Mouse (Mus musculus): ENCODE results near the gene Ogfrl1. TPM values are rescaled to one million over a fixed set of nuclear protein-coding genes. Genes with fewer than 3 reads are reported as not detected.

Ogfrl1 gene
- polyA plus RNA-seq (2015; fragmentation: Illumina TruSeq; extraction: RNeasy Lipid Tissue Mini Kit (QIAGEN cat#74804); ENCODE audit: insufficient read depth, low read depth, low replicate concordance), result 2.5 TPM

DNA sequence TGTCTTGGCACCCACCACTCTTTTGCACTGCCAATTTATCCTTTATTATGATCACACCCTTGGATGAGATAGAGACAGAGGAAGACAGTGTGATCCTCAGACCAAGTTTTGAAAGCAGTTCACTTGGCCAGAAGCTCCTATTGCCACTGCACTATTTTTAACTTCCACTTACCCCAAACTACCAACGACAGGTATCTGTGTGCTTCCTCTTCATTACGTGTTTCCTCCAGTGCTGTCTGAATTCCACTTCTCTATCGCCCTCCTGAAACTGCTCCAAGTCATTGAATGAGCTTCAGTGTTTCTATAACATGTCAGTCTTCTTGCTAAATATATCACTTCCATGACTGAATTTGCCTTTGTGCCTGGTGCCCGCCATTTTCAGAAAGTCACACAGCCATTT, at the start of gene Ogfrl1:
Gene Ogfrl1 (minus strand): TSS at position 150 of the 400 bp plus-strand sequence.

